Mouse (Mus musculus): ENCODE measurements at regions not wholly inside any gene's neighbourhood (a gene's known extent, or its start where the extent isn't known, plus 50 kb on each side); places are given as distances from the start of the nearest gene placed in this dataset.

DNA sequence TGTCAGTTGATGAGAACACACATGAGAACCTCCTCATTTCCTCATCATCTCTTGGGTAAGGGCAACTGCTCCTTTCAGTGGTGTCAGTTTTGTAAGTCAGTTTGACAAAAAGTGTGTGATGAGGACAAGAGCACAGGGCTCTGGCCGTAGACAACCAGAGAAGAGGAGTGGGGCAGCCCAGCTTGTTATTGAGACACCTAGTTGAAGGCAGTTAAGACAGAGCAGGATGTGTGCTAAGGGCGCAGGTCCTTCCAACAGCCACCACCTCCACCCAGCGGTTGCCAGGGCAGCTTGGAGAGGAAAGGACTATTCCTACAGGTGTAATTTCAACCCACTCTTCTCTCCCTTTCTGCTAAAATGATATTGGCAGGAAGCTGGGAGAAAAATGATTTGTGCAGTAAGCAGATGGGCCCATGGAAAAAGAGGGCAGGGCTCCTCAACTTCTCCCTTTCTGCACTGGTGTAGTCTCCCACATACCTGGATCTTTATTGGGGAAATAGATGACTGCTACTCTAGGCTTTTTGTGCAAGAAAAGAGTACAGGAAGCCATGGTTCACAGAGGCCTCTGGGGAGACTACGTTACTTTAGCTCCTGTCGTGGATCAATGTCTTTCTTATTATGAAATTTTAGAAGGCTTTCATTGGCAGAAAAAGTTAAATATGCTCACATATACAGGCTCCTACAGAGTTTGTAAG, 231.3 kb upstream of the Cited2 start:
- 72% methylated on average over 5 of the region's 5 CpGs for WGBS
- H3K27me3 ChIP-seq (ENCODE audit: control insufficient read depth, insufficient read depth, low read length) = no peaks in the 10 kb centered on the region
- no peak for TF ChIP-seq POLR2A (IDR thresholded peaks at IDR 0.05; ENCODE audit: low read depth, low read length)
- TF ChIP-seq CTCF (IDR thresholded peaks at IDR 0.05; ENCODE audit: extremely low read depth, insufficient read depth, insufficient read length, insufficient replicate concordance) = no peak
- no peak overlapping the region for H3K4me3 ChIP-seq (ENCODE audit: extremely low read depth, insufficient read depth, insufficient read length)
- no peak overlapping the region for H3K27ac ChIP-seq (ENCODE audit: insufficient read depth, low read length)
- no peak for DNase-seq (ENCODE audit: low read depth in 1 of 2, low spot score in 2 of 2)
- H3K4me1 ChIP-seq (ENCODE audit: control insufficient read depth, insufficient read depth, insufficient read length) = no peaks in the 10 kb centered on the region; the same call in 1 of the 2 replicates
- no peaks in the 10 kb centered on the region for H3K36me3 ChIP-seq (ENCODE audit: control insufficient read depth, insufficient read depth, low read length)

DNA sequence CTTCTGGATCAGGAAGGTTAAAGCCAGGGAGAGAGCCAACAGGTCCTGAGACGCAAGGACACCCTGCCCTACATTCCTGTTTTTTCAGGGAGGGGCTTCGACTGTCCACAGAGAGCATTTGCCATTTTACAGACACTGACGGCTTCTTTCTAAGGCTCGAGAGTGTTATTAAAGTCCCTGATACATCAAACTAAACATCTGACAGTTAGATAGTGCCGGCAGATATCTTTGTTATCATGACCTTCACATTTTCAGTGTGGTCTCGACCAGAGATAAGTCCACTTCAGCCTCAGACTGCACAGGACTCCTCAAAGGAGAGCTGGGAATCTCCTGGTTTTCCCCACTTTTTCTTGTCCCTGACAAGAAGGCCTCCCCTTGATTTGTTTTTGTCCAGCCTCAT, 229.9 kb upstream of the Cited2 start:
- no peak overlapping the region for H3K4me3 ChIP-seq (ENCODE audit: extremely low read depth, insufficient read depth, insufficient read length)
- no peaks in the 10 kb centered on the region for H3K27me3 ChIP-seq (ENCODE audit: control insufficient read depth, insufficient read depth, low read length)
- no peak for TF ChIP-seq POLR2A (IDR thresholded peaks at IDR 0.05; ENCODE audit: low read depth, low read length)
- TF ChIP-seq CTCF (IDR thresholded peaks at IDR 0.05; ENCODE audit: extremely low read depth, insufficient read depth, insufficient read length, insufficient replicate concordance) = no peak
- WGBS = 89% methylated on average over 6 of the region's 6 CpGs
- H3K27ac ChIP-seq (ENCODE audit: insufficient read depth, low read length) = no peak overlapping the region
- H3K4me1 ChIP-seq (ENCODE audit: control insufficient read depth, insufficient read depth, insufficient read length) = no peaks in the 10 kb centered on the region; the same call in 1 of the 2 replicates
- DNase-seq (ENCODE audit: low read depth in 1 of 2, low spot score in 2 of 2) = no peak
- no peaks in the 10 kb centered on the region for H3K36me3 ChIP-seq (ENCODE audit: control insufficient read depth, insufficient read depth, low read length)

DNA sequence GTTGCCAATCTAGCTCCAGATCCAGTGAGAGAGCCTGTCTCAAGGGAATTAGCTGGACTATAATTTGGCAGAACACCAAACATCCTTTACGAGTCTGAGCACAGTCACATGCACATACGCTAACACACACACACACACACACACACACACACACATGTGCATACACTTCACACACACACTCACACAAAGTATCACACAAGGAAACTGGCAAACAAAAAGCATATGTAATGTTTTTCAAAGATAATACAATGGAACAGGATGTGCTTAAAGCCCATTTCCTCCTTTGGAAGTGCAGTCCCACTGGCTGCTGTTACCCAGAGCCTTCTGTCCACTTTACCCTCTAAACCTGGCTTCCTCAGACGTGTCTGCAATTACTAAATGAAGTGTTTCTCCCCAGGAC, 226.2 kb upstream of the Cited2 start:
- 74% methylated on average over 3 of the region's 3 CpGs for WGBS

DNA sequence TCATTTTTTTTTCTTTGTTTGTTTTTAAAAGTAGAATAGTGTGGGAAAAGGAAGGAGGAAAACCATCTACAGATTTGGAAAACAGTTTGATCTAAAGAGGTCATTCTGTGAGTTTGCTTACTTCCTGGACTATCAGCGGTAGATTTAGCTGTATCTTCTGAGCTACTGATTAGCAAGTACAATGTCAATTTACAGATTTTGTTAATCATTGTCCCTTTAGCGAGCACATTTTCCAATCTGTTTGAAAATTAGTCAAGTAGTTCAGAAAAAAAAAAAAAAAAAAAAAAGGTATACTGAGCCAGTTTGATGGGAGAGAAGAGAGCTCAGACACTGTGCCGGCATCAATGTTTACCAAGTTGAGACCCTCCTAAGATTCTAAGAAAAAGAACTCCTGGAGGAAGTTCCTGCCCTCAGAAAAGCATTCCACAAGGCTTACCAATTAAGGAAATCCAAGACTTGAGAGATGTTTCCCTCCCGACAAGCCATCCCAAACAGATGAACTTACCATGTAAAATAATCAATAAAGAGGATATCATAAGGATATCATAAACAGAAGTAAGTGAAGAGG, 212.3 kb upstream of the Cited2 start:
- H3K27me3 ChIP-seq (ENCODE audit: control insufficient read depth, insufficient read depth, low read length) = no peaks in the 10 kb centered on the region
- H3K4me1 ChIP-seq (ENCODE audit: control insufficient read depth, insufficient read depth, insufficient read length) = no peaks in the 10 kb centered on the region; the same call in 1 of the 2 replicates
- H3K27ac ChIP-seq (ENCODE audit: insufficient read depth, low read length) = no peak overlapping the region
- no peak overlapping the region for H3K4me3 ChIP-seq (ENCODE audit: extremely low read depth, insufficient read depth, insufficient read length)
- 89% methylated on average over 4 of the region's 4 CpGs for WGBS
- TF ChIP-seq POLR2A (IDR thresholded peaks at IDR 0.05; ENCODE audit: low read depth, low read length) (no peak), CTCF (IDR thresholded peaks at IDR 0.05; ENCODE audit: extremely low read depth, insufficient read depth, insufficient read length, insufficient replicate concordance) (no peak)
- H3K36me3 ChIP-seq (ENCODE audit: control insufficient read depth, insufficient read depth, low read length) = no peaks in the 10 kb centered on the region
- DNase-seq (ENCODE audit: low read depth in 1 of 2, low spot score in 2 of 2) = no peak

More for the DNA sequence above, 226.2 kb upstream of the Cited2 start:
- DNase-seq (ENCODE audit: low read depth in 1 of 2, low spot score in 2 of 2) = no peak
- Histone ChIP-seq H3K4me3 (ENCODE audit: extremely low read depth, insufficient read depth, insufficient read length) (no peak overlapping the region), H3K27me3 (ENCODE audit: control insufficient read depth, insufficient read depth, low read length) (no peaks in the 10 kb centered on the region), H3K36me3 (ENCODE audit: control insufficient read depth, insufficient read depth, low read length) (no peaks in the 10 kb centered on the region), H3K27ac (ENCODE audit: insufficient read depth, low read length) (no peak overlapping the region), H3K4me1 (ENCODE audit: control insufficient read depth, insufficient read depth, insufficient read length) (no peaks in the 10 kb centered on the region; the same call in 1 of the 2 replicates)
- TF ChIP-seq POLR2A (IDR thresholded peaks at IDR 0.05; ENCODE audit: low read depth, low read length) (no peak), CTCF (IDR thresholded peaks at IDR 0.05; ENCODE audit: extremely low read depth, insufficient read depth, insufficient read length, insufficient replicate concordance) (no peak)

DNA sequence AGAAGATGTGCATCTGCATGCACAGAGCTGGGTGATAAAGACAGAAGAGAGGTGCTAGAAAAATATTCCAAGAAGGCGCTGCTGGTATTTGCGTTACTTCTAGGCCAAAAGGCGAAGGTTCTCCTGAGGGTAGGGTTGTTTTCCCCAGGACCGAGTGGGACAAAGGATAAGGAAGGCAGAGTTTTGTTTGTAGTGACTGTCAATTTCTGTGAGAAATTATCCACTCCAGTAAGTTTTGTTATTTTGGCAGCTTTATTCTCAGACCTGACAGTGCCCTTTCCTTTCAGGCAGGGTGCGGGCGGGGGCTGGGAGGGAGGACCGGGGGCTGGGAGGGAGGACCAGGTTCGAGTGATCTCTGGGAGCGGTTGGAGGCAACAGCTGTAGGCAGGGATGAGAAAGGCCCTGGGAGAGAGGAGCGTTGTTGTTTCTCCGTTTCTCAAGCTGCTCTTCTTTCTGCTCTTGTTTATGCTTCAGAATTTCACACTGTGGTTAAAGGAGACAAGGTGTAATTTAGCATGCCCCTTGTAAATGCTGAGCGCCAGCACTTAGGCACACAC, 211.2 kb upstream of the Cited2 start:
- H3K36me3 ChIP-seq (ENCODE audit: control insufficient read depth, insufficient read depth, low read length) = no peaks in the 10 kb centered on the region
- H3K4me1 ChIP-seq (ENCODE audit: control insufficient read depth, insufficient read depth, insufficient read length) = no peaks in the 10 kb centered on the region; the same call in 1 of the 2 replicates
- DNase-seq (ENCODE audit: low read depth in 1 of 2, low spot score in 2 of 2) = no peak
- 86% methylated on average over 12 of the region's 12 CpGs for WGBS
- no peaks in the 10 kb centered on the region for H3K27me3 ChIP-seq (ENCODE audit: control insufficient read depth, insufficient read depth, low read length)
- H3K4me3 ChIP-seq (ENCODE audit: extremely low read depth, insufficient read depth, insufficient read length) = no peak overlapping the region
- H3K27ac ChIP-seq (ENCODE audit: insufficient read depth, low read length) = no peak overlapping the region
- no peak for TF ChIP-seq POLR2A (IDR thresholded peaks at IDR 0.05; ENCODE audit: low read depth, low read length)
- no peak for TF ChIP-seq CTCF (IDR thresholded peaks at IDR 0.05; ENCODE audit: extremely low read depth, insufficient read depth, insufficient read length, insufficient replicate concordance)

DNA sequence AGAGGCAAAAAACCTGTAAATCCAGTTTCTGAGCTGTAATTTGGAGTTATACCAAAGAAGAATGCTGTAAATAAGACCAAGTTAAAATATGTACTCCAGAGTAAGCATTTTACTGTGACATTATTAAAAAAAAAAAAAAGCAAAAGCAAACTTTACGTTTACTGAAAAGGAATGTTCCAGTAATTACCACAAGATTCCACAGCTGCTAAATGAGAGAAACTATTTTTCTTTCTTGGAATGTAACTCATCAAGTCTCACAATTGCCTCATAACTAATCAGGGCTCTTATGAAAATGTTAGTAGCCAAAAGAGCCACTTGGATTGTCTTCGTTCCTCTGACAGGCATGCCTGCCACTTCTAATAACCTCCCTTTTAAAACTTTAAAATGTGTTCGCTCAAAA, 210.5 kb upstream of the Cited2 start:
- Histone ChIP-seq H3K27me3 (ENCODE audit: control insufficient read depth, insufficient read depth, low read length) (no peaks in the 10 kb centered on the region), H3K27ac (ENCODE audit: insufficient read depth, low read length) (no peak overlapping the region), H3K36me3 (ENCODE audit: control insufficient read depth, insufficient read depth, low read length) (no peaks in the 10 kb centered on the region), H3K4me3 (ENCODE audit: extremely low read depth, insufficient read depth, insufficient read length) (no peak overlapping the region), H3K4me1 (ENCODE audit: control insufficient read depth, insufficient read depth, insufficient read length) (no peaks in the 10 kb centered on the region; the same call in 1 of the 2 replicates)
- DNase-seq (ENCODE audit: low read depth in 1 of 2, low spot score in 2 of 2) = no peak
- WGBS = 87% methylated on average over 3 of the region's 3 CpGs
- TF ChIP-seq CTCF (IDR thresholded peaks at IDR 0.05; ENCODE audit: extremely low read depth, insufficient read depth, insufficient read length, insufficient replicate concordance) = no peak
- no peak for TF ChIP-seq POLR2A (IDR thresholded peaks at IDR 0.05; ENCODE audit: low read depth, low read length)

DNA sequence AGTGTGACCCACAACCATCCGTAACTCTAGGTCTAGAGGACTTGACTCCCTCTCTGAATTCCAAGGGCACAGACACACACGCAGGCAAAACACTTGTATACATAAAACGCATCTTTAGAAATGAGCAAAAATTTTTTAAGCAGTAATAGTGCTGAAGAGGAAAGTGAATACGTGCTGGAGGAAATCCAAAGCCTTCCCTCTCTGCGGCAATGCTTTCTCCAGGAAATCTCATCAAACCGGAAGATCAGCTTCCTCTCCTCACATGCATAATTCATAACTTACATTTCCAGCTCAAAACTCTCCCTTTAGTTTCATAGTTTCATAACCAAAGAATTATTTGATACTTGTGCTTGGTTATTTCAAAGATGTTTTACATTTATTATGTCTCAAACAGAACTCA, 209.3 kb upstream of the Cited2 start:
- no peak for DNase-seq (ENCODE audit: low read depth in 1 of 2, low spot score in 2 of 2)
- no peak overlapping the region for H3K27ac ChIP-seq (ENCODE audit: insufficient read depth, low read length)
- TF ChIP-seq POLR2A (IDR thresholded peaks at IDR 0.05; ENCODE audit: low read depth, low read length) (no peak), CTCF (IDR thresholded peaks at IDR 0.05; ENCODE audit: extremely low read depth, insufficient read depth, insufficient read length, insufficient replicate concordance) (no peak)
- H3K36me3 ChIP-seq (ENCODE audit: control insufficient read depth, insufficient read depth, low read length) = no peaks in the 10 kb centered on the region
- no peak overlapping the region for H3K4me3 ChIP-seq (ENCODE audit: extremely low read depth, insufficient read depth, insufficient read length)
- H3K4me1 ChIP-seq (ENCODE audit: control insufficient read depth, insufficient read depth, insufficient read length) = no peaks in the 10 kb centered on the region; the same call in 1 of the 2 replicates
- H3K27me3 ChIP-seq (ENCODE audit: control insufficient read depth, insufficient read depth, low read length) = no peaks in the 10 kb centered on the region
- WGBS = 81% methylated on average over 6 of the region's 6 CpGs

Measured in spleen, adult 2 months (tissue).